Mouse (Mus musculus) testis, adult 2 months (tissue): ENCODE measurements around the gene Tspan8.

Experiments used
- CTCF ChIP-seq: fragments of 200-500 bp; IDR thresholded peaks from 2 replicates; pipeline ENCODE4 v1.5.1; 2012; ENCODE audit warnings: low read depth, mild to moderate bottlenecking, inconsistent platforms, low read length, moderate library complexity; ENCODE audit not compliant: control insufficient read depth, insufficient read depth, insufficient replicate concordance
- POLR2A ChIP-seq: fragments of 200-500 bp; IDR thresholded peaks from 2 replicates; pipeline ENCODE4 v1.6.1; 2012; ENCODE audit warnings: low read depth, mild to moderate bottlenecking, inconsistent platforms, low read length, moderate library complexity; ENCODE audit not compliant: control insufficient read depth

GRCm38 (mm10) chr10:115790788-115791187 is 25.8 kb upstream of the Tspan8 start:
- TF ChIP-seq POLR2A: no peak
- no peak for TF ChIP-seq CTCF
